ENCODE assay signal across 8 mouse cellular contexts in genomic region chrX:20847816-20848215, GRCm38 (mm10). TPM values are rescaled to one million over a fixed set of nuclear protein-coding genes. Genes with fewer than 3 reads are reported as not detected.
DNase-seq lines count a peak whose midpoint lies in the region; ATAC-seq lines count a peak whose summit lies in the region.

No protein-coding gene starts in this region.

- no peak overlapping the region for H3K4me2 ChIP-seq in hindbrain, embryonic 11.5 days (replicated peaks; ENCODE audit: low read depth, low read length)

- H3K4me1 ChIP-seq in heart, embryonic 10.5 days, result no peaks in the 10 kb centered on the region
- H3K4me1 ChIP-seq in hindbrain, embryonic 11.5 days (replicated peaks; ENCODE audit: control insufficient read depth, insufficient read depth, low read length), result no peaks in the 10 kb centered on the region
- peaks cover 11% of the 10 kb centered on the region for H3K4me1 ChIP-seq in midbrain, embryonic 10.5 days

- no peak overlapping the region for H3K9ac ChIP-seq in hindbrain, embryonic 11.5 days (ENCODE audit: low read depth, low read length)

- H3K4me3 ChIP-seq in heart, embryonic 10.5 days, result peak overlapping the region; percentile 72
- H3K4me3 ChIP-seq in hindbrain, embryonic 11.5 days (ENCODE audit: low read depth, low read length), result no peak overlapping the region
- peak overlapping the region; percentile 71 for H3K4me3 ChIP-seq in midbrain, embryonic 10.5 days

- H3K27ac ChIP-seq in heart, embryonic 10.5 days, result peak overlapping the region; percentile 86
- H3K27ac ChIP-seq in hindbrain, embryonic 11.5 days (ENCODE audit: low read depth, low read length), result no peak overlapping the region
- H3K27ac ChIP-seq in midbrain, embryonic 10.5 days (replicated peaks), result peak overlapping the region; percentile 86

- H3K27me3 ChIP-seq in heart, embryonic 10.5 days (ENCODE audit: insufficient read depth, poor library complexity, severe bottlenecking), result no peaks in the 10 kb centered on the region
- no peaks in the 10 kb centered on the region for H3K27me3 ChIP-seq in hindbrain, embryonic 11.5 days (ENCODE audit: control insufficient read depth, insufficient read depth, low read length)
- no peaks in the 10 kb centered on the region for H3K27me3 ChIP-seq in midbrain, embryonic 10.5 days (ENCODE audit: low read depth, poor library complexity, severe bottlenecking)

- ATAC-seq in hindbrain, embryonic 11.5 days (ENCODE audit: low FRiP score), result peak; percentile 49
- no peak for ATAC-seq in activated CD4-positive, CD25-positive, alpha-beta regulatory T cell, adult 4 months

- WGBS in heart, embryonic 10.5 days, result 25% methylated on average over 2 of the region's 2 CpGs
- 24% methylated on average over 2 of the region's 2 CpGs for WGBS in hindbrain, embryonic 11.5 days
- WGBS in midbrain, embryonic 10.5 days, result 31% methylated on average over 2 of the region's 2 CpGs

- DNase-seq in heart, embryonic 10.5 days (ENCODE audit: low spot score), result no peak
- no peak for DNase-seq in heart, adult 9 months (ENCODE audit: low spot score in 2 of 2)
- peak; percentile 27 for DNase-seq in Muller cell, postnatal 12 days (ENCODE audit: inconsistent ontology term)
- DNase-seq in hindbrain, embryonic 11.5 days (ENCODE audit: low spot score), result no peak
- DNase-seq in midbrain, embryonic 10.5 days (ENCODE audit: low spot score), result no peak
- no peak for DNase-seq in spleen, adult 12 weeks (ENCODE audit: low spot score)
- DNase-seq in right cerebral cortex, postnatal 25 days, result no peak

- H3K36me3 ChIP-seq in heart, embryonic 10.5 days, result peaks cover 21% of the 10 kb centered on the region
- no peaks in the 10 kb centered on the region for H3K36me3 ChIP-seq in hindbrain, embryonic 11.5 days (ENCODE audit: control insufficient read depth, insufficient read depth, low read length)
- H3K36me3 ChIP-seq in midbrain, embryonic 10.5 days, result peaks cover 30% of the 10 kb centered on the region

- no peaks in the 10 kb centered on the region for H3K9me3 ChIP-seq in heart, embryonic 10.5 days
- H3K9me3 ChIP-seq in hindbrain, embryonic 11.5 days (ENCODE audit: control insufficient read depth, low read length), result no peaks in the 10 kb centered on the region
- H3K9me3 ChIP-seq in midbrain, embryonic 10.5 days (replicated peaks), result peaks cover 7% of the 10 kb centered on the region; the same call in 1 of the 2 replicates

RNA-seq across cellular contexts. Expression of gene Timp1, which starts 22.1 kb away (rescaled TPM):
- 24.2 and 29.2 TPM in 2 replicates for polyA plus RNA-seq in heart, embryonic 10.5 days (2016; fragmentation: Nextera tagmentation; extraction: Ambion mirVana)
- 8.9 and 10.4 TPM in 2 replicates for polyA plus RNA-seq in hindbrain, embryonic 11.5 days (2014; fragmentation: Nextera tagmentation; extraction: Ambion mirVana)
- polyA plus RNA-seq in midbrain, embryonic 10.5 days (2016; fragmentation: Nextera tagmentation; extraction: Ambion mirVana), result 8.8 and 10.6 TPM in 2 replicates
- not detected for polyA plus RNA-seq in activated CD4-positive, CD25-positive, alpha-beta regulatory T cell, adult 4 months (2017; shearing (Covaris generic))

RNA-seq across cellular contexts. Expression of gene Araf, which starts 50.2 kb away (rescaled TPM):
- polyA plus RNA-seq in heart, embryonic 10.5 days (2016; fragmentation: Nextera tagmentation; extraction: Ambion mirVana), result 117 and 128 TPM in 2 replicates
- 106 and 118 TPM in 2 replicates for polyA plus RNA-seq in hindbrain, embryonic 11.5 days (2014; fragmentation: Nextera tagmentation; extraction: Ambion mirVana)
- 101 and 118 TPM in 2 replicates for polyA plus RNA-seq in midbrain, embryonic 10.5 days (2016; fragmentation: Nextera tagmentation; extraction: Ambion mirVana)
- polyA plus RNA-seq in activated CD4-positive, CD25-positive, alpha-beta regulatory T cell, adult 4 months (2017; shearing (Covaris generic)), result 100 to 1,000 TPM; 113 to 128 TPM
